Mouse (Mus musculus) midbrain, embryonic 15.5 days (tissue): ENCODE results near the gene Klrb1b. TPM values are rescaled to one million over a fixed set of nuclear protein-coding genes. Genes with fewer than 3 reads are reported as not detected.

Experiments
- ATAC-seq: fragments of 200-750 bp; cut with Nextera tagmentation; replicated peaks from 2 replicates; pipeline ENCODE4 v1.8.0; 2017; ENCODE audit warnings: moderate TSS enrichment
- H3K27ac ChIP-seq: fragments of 300-500 bp; sonication (generic); 2 replicates; pipeline ENCODE4 v1.5.1; 2015; ENCODE audit warnings: mild to moderate bottlenecking, inconsistent platforms
- H3K27me3 ChIP-seq: fragments of 300-500 bp; sonication (generic); replicated peaks from 2 replicates; pipeline ENCODE4 v1.6.1; 2015; ENCODE audit warnings: inconsistent platforms
- H3K36me3 ChIP-seq: fragments of 300-500 bp; sonication (generic); replicated peaks from 2 replicates; pipeline ENCODE4 v1.6.1; 2015; ENCODE audit warnings: inconsistent platforms
- H3K4me1 ChIP-seq: fragments of 300-500 bp; sonication (generic); 2 replicates; pipeline ENCODE4 v1.6.1; 2015; ENCODE audit warnings: inconsistent platforms
- H3K4me2 ChIP-seq: fragments of 300-500 bp; sonication (generic); 2 replicates; pipeline ENCODE4 v1.6.1; 2015; ENCODE audit warnings: inconsistent platforms, mild to moderate bottlenecking, moderate library complexity
- H3K4me3 ChIP-seq: fragments of 300-500 bp; sonication (generic); 2 replicates; pipeline ENCODE4 v1.5.1; 2015; ENCODE audit warnings: mild to moderate bottlenecking, inconsistent platforms
- H3K9ac ChIP-seq: fragments of 300-500 bp; sonication (generic); 2 replicates; pipeline ENCODE4 v1.6.1; 2015; ENCODE audit warnings: mild to moderate bottlenecking, inconsistent platforms
- H3K9me3 ChIP-seq: fragments of 300-500 bp; sonication (generic); 2 replicates; pipeline ENCODE4 v1.6.1; 2016; ENCODE audit warnings: inconsistent platforms
- WGBS: fragments of 180-500 bp; shearing (Covaris S2); methylation state at CpG from one replicate; pipeline ENCODE4 v1.1.7; 2015; ENCODE audit warnings: mixed read lengths; 5-methylcytosine and 5-hydroxymethylcytosine counted together
- polyA plus RNA-seq: library from polyadenylated mRNA; unstranded; fragments of >200 nt; fragmentation: Nextera tagmentation; extraction: Ambion mirVana; gene quantifications from 2 replicates; pipeline ENCODE4 v1.2.1, GENCODE M21; 2015

The Klrb1b gene
- not detected in 2 replicates for polyA plus RNA-seq

- no peaks in the 10 kb centered on the region for H3K27me3 ChIP-seq
- no peaks in the 10 kb centered on the region for H3K4me1 ChIP-seq
- H3K27ac ChIP-seq: no peak within 1 kb of the TSS
- ATAC-seq: no peak
- WGBS: 90% methylated on average over 6 of the region's 6 CpGs
- no peak within 1 kb of the TSS for H3K9ac ChIP-seq
- H3K9me3 ChIP-seq: no peaks in the 10 kb centered on the region
- no peak within 1 kb of the TSS for H3K4me2 ChIP-seq
- H3K36me3 ChIP-seq: no peaks in the 10 kb centered on the region
- H3K4me3 ChIP-seq: no peak within 1 kb of the TSS
These were observed at the start of gene Klrb1b, which contains the start of gene Gm44511 for GRCm38 (mm10) chr6:128826132-128826531. TSS of gene Klrb1b (minus strand) at chr6:128826331. TSS of gene Gm44511 (minus strand) at chr6:128826315.

GRCm38 (mm10) chr6:128871910-128872610, 45.9 kb upstream of the Klrb1b start:
- Histone ChIP-seq H3K4me2 (no peak overlapping the region), H3K27me3 (no peaks in the 10 kb centered on the region), H3K4me1 (no peaks in the 10 kb centered on the region), H3K27ac (no peak overlapping the region), H3K4me3 (no peak overlapping the region), H3K9me3 (0 out of 2 replicates have a peak, but pooled peaks cover 3% of the 10 kb centered on the region), H3K36me3 (no peaks in the 10 kb centered on the region), H3K9ac (no peak overlapping the region)
- ATAC-seq: no peak
- 91% methylated on average over 1 of the region's 1 CpGs for WGBS

- WGBS: 15% methylated on average over 3 of the region's 3 CpGs
- Histone ChIP-seq H3K27ac (no peak overlapping the region), H3K36me3 (no peaks in the 10 kb centered on the region), H3K4me1 (no peaks in the 10 kb centered on the region), H3K4me2 (no peak overlapping the region), H3K9me3 (no peaks in the 10 kb centered on the region), H3K27me3 (no peaks in the 10 kb centered on the region), H3K4me3 (no peak overlapping the region), H3K9ac (no peak overlapping the region)
- no peak for ATAC-seq
These were observed 42.7 kb upstream of the Klrb1b start for GRCm38 (mm10) chr6:128868861-128869260.

- Histone ChIP-seq H3K4me1 (no peaks in the 10 kb centered on the region), H3K4me3 (no peak overlapping the region), H3K4me2 (no peak overlapping the region), H3K36me3 (no peaks in the 10 kb centered on the region), H3K9me3 (no peaks in the 10 kb centered on the region), H3K27me3 (no peaks in the 10 kb centered on the region), H3K9ac (no peak overlapping the region), H3K27ac (no peak overlapping the region)
- WGBS: 86% methylated on average over 2 of the region's 2 CpGs
- ATAC-seq: no peak
These were observed 31.8 kb upstream of the Klrb1b start for GRCm38 (mm10) chr6:128857976-128858375.

GRCm38 (mm10) chr6:128856250-128856649, 30.1 kb upstream of the Klrb1b start:
- H3K9me3 ChIP-seq: no peaks in the 10 kb centered on the region
- H3K4me3 ChIP-seq: no peak overlapping the region
- no peaks in the 10 kb centered on the region for H3K4me1 ChIP-seq
- H3K9ac ChIP-seq: no peak overlapping the region
- no peak overlapping the region for H3K27ac ChIP-seq
- no peak overlapping the region for H3K4me2 ChIP-seq
- H3K27me3 ChIP-seq: no peaks in the 10 kb centered on the region
- H3K36me3 ChIP-seq: no peaks in the 10 kb centered on the region
- WGBS: 71% methylated on average over 5 of the region's 5 CpGs
- ATAC-seq: no peak

GRCm38 (mm10) chr6:128855477-128855876, 29.3 kb upstream of the Klrb1b start:
- H3K36me3 ChIP-seq: no peaks in the 10 kb centered on the region
- H3K27me3 ChIP-seq: no peaks in the 10 kb centered on the region
- no peak overlapping the region for H3K9ac ChIP-seq
- H3K27ac ChIP-seq: no peak overlapping the region
- no peak for ATAC-seq
- no peaks in the 10 kb centered on the region for H3K9me3 ChIP-seq
- WGBS: 87% methylated on average over 1 of the region's 1 CpGs
- H3K4me1 ChIP-seq: no peaks in the 10 kb centered on the region
- H3K4me2 ChIP-seq: no peak overlapping the region
- H3K4me3 ChIP-seq: no peak overlapping the region

GRCm38 (mm10) chr6:128854895-128855294, 28.8 kb upstream of the Klrb1b start:
- H3K27me3 ChIP-seq: no peaks in the 10 kb centered on the region
- no peaks in the 10 kb centered on the region for H3K36me3 ChIP-seq
- H3K9ac ChIP-seq: no peak overlapping the region
- no peak overlapping the region for H3K27ac ChIP-seq
- H3K9me3 ChIP-seq: no peaks in the 10 kb centered on the region
- no peak overlapping the region for H3K4me3 ChIP-seq
- ATAC-seq: no peak
- no peak overlapping the region for H3K4me2 ChIP-seq
- WGBS: 92% methylated on average over 3 of the region's 3 CpGs
- H3K4me1 ChIP-seq: no peaks in the 10 kb centered on the region

- peak; percentile 83 for ATAC-seq
- Histone ChIP-seq H3K4me2 (peak overlapping the region; percentile 22), H3K36me3 (no peaks in the 10 kb centered on the region), H3K9ac (no peak overlapping the region), H3K27me3 (no peaks in the 10 kb centered on the region), H3K27ac (no peak overlapping the region), H3K9me3 (no peaks in the 10 kb centered on the region), H3K4me3 (no peak overlapping the region), H3K4me1 (no peaks in the 10 kb centered on the region)
- WGBS: 44% methylated on average over 12 of the region's 12 CpGs
These were observed 28.1 kb upstream of the Klrb1b start for GRCm38 (mm10) chr6:128854024-128854820.

GRCm38 (mm10) chr6:128852766-128853165, 26.6 kb upstream of the Klrb1b start:
- WGBS: 88% methylated on average over 3 of the region's 3 CpGs
- no peak overlapping the region for H3K27ac ChIP-seq
- H3K4me1 ChIP-seq: no peaks in the 10 kb centered on the region
- H3K9me3 ChIP-seq: no peaks in the 10 kb centered on the region
- ATAC-seq: no peak
- H3K27me3 ChIP-seq: no peaks in the 10 kb centered on the region
- no peak overlapping the region for H3K4me3 ChIP-seq
- H3K9ac ChIP-seq: no peak overlapping the region
- H3K4me2 ChIP-seq: no peak overlapping the region
- H3K36me3 ChIP-seq: no peaks in the 10 kb centered on the region

- Histone ChIP-seq H3K9me3 (no peaks in the 10 kb centered on the region), H3K9ac (no peak overlapping the region), H3K4me2 (no peak overlapping the region), H3K27me3 (no peaks in the 10 kb centered on the region), H3K27ac (no peak overlapping the region), H3K4me3 (no peak overlapping the region), H3K36me3 (no peaks in the 10 kb centered on the region), H3K4me1 (no peaks in the 10 kb centered on the region)
- ATAC-seq: no peak
- WGBS: 88% methylated on average over 2 of the region's 2 CpGs
These were observed 25.0 kb upstream of the Klrb1b start for GRCm38 (mm10) chr6:128851151-128851550.

- Histone ChIP-seq H3K4me3 (no peak overlapping the region), H3K9ac (no peak overlapping the region), H3K9me3 (no peaks in the 10 kb centered on the region), H3K4me1 (no peaks in the 10 kb centered on the region), H3K36me3 (no peaks in the 10 kb centered on the region), H3K27ac (no peak overlapping the region), H3K4me2 (no peak overlapping the region), H3K27me3 (no peaks in the 10 kb centered on the region)
- ATAC-seq: no peak
- 87% methylated on average over 2 of the region's 2 CpGs for WGBS
These were observed 24.5 kb upstream of the Klrb1b start for GRCm38 (mm10) chr6:128850671-128851070.

GRCm38 (mm10) chr6:128849902-128850301, 23.8 kb upstream of the Klrb1b start:
- Histone ChIP-seq H3K27me3 (no peaks in the 10 kb centered on the region), H3K9ac (no peak overlapping the region), H3K36me3 (no peaks in the 10 kb centered on the region), H3K27ac (no peak overlapping the region), H3K4me3 (no peak overlapping the region), H3K4me2 (no peak overlapping the region), H3K9me3 (no peaks in the 10 kb centered on the region), H3K4me1 (0 out of 2 replicates have a peak, but pooled peaks cover 5% of the 10 kb centered on the region)
- 57% methylated on average over 2 of the region's 2 CpGs for WGBS
- ATAC-seq: peak; percentile 44; the same call in 1 of the 2 replicates
